Mouse (Mus musculus): ENCODE results near the gene Enthd1. TPM values are rescaled to one million over a fixed set of nuclear protein-coding genes. Genes with fewer than 3 reads are reported as not detected.
"Not testable (repeated sequence)": the region's sequence is repeated elsewhere in the genome, so short reads cannot be mapped to it uniquely, and the experiment has no call there.

The Enthd1 gene
- polyA plus RNA-seq, 1 experiment, result not detected

DNA sequence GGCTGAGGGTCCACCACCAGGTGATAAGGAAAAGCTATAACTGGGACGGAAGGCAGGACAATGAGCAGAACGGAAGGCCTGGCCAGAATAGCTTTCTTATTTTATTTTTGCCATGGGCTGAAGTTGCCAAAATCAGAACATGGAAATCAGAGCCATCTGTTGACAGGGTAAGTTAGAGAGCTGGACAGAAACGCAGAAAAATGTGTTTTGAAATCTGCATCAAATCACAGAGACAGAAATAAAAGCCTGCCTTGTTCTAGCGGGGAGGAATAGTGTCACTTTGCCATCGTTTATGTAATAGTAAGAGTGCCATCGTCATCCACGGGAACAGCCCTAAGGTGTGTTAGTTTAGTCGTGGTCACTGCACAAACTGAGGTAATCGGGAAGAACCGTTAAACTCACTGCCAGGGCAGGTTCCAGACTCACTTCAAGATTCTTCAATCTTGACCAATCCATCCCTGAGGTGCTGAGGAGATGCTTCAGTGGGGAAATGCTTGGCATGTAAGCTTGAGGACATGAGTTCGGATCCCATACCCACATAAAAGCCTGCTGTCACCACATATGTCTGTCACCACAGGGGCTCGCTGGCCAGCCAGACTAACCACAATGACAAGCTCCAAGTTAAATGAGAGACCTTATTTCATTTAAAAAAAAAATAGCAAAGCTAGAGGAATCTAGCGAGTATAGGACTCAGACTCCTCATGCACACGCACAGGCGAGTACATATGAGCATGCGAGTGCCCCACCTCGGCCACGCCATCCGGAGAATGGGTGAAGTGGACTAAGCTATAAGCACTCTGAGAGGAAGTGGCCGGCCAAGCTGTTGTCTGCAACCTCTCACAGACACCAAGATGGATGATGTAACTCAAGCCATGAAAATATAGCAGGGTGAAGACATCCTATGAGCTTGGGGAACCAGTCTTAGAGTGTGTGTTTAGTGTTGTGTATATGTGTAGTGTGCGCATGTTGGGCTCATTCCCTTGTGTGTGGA lies 63.6 kb downstream of the Enthd1 start:
- peaks cover 28% of the 10 kb centered on the region for H3K4me1 ChIP-seq
- peaks cover 20% of the 10 kb centered on the region for H3K27me3 ChIP-seq (replicated peaks)
- H3K36me3 ChIP-seq (replicated peaks; ENCODE audit: low read length), result no peaks in the 10 kb centered on the region
- H3K9me3 ChIP-seq, result no peaks in the 10 kb centered on the region
- TF ChIP-seq GATA1 (IDR thresholded peaks at IDR 0.05; ENCODE audit: borderline replicate concordance, low read length), result no peak
- no peak for TF ChIP-seq FLI1 (IDR thresholded peaks at IDR 0.05; ENCODE audit: low read length)
- H3K4me3 ChIP-seq (replicated peaks), result no peak overlapping the region

GRCm38 (mm10) chr15:80500426-80500825 lies 64.5 kb downstream of the Enthd1 start:
- no peak for TF ChIP-seq GATA1 (IDR thresholded peaks at IDR 0.05; ENCODE audit: borderline replicate concordance, low read length)
- no peak for TF ChIP-seq FLI1 (IDR thresholded peaks at IDR 0.05; ENCODE audit: low read length)
- H3K4me3 ChIP-seq (replicated peaks), result no peak overlapping the region

DNA sequence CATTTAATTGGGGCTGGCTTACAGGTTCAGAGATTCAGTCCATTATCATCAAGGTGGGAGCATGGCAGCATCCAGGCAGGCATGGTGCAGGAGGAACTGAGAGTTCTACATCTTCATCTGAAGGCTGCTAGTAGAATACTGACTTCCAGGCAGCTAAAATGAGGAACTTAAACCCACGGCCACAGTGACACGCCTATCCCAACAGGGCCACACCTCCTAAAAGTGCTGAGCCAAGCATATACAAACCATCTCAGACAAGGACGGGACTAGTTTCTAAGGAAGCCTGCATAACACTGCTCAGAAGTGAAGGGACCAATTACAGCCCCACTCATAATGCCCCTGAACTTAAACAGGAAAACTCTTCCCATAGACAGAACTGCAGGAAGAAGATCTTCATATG lies 67.2 kb downstream of the Enthd1 start:
- H3K4me1 ChIP-seq, result peaks cover 28% of the 10 kb centered on the region
- H3K27me3 ChIP-seq (replicated peaks), result peaks cover 44% of the 10 kb centered on the region
- not testable (repeated sequence) for H3K9me3 ChIP-seq; H3K36me3 ChIP-seq (replicated peaks; ENCODE audit: low read length); H3K4me3 ChIP-seq (replicated peaks)

More at GRCm38 (mm10) chr15:80500426-80500825, 64.5 kb downstream of the Enthd1 start:
- no peaks in the 10 kb centered on the region for H3K9me3 ChIP-seq
- H3K27me3 ChIP-seq (replicated peaks), result peaks cover 24% of the 10 kb centered on the region
- peaks cover 28% of the 10 kb centered on the region for H3K4me1 ChIP-seq
- no peaks in the 10 kb centered on the region for H3K36me3 ChIP-seq (replicated peaks; ENCODE audit: low read length)

- peaks cover 25% of the 10 kb centered on the region for H3K4me1 ChIP-seq
- TF ChIP-seq GATA1 (IDR thresholded peaks at IDR 0.05; ENCODE audit: borderline replicate concordance, low read length) (no peak), FLI1 (IDR thresholded peaks at IDR 0.05; ENCODE audit: low read length) (no peak)
- H3K27me3 ChIP-seq (replicated peaks), result peaks cover 54% of the 10 kb centered on the region
- no peaks in the 10 kb centered on the region for H3K36me3 ChIP-seq (replicated peaks; ENCODE audit: low read length)
- H3K4me3 ChIP-seq (replicated peaks), result no peak overlapping the region
- H3K9me3 ChIP-seq, result peaks cover 7% of the 10 kb centered on the region; the same call in 1 of the 2 replicates
Measured at GRCm38 (mm10) chr15:80491505-80491904, 73.5 kb downstream of the Enthd1 start.

- Histone ChIP-seq H3K9me3 (peaks cover 7% of the 10 kb centered on the region; the same call in 1 of the 2 replicates), H3K36me3 (replicated peaks; ENCODE audit: low read length) (no peaks in the 10 kb centered on the region), H3K4me3 (replicated peaks) (no peak overlapping the region), H3K4me1 (peaks cover 28% of the 10 kb centered on the region), H3K27me3 (replicated peaks) (peaks cover 59% of the 10 kb centered on the region)
- TF ChIP-seq FLI1 (IDR thresholded peaks at IDR 0.05; ENCODE audit: low read length) (no peak), GATA1 (IDR thresholded peaks at IDR 0.05; ENCODE audit: borderline replicate concordance, low read length) (no peak)
Measured at GRCm38 (mm10) chr15:80490151-80490550, 74.8 kb downstream of the Enthd1 start.

- TF ChIP-seq GATA1 (IDR thresholded peaks at IDR 0.05; ENCODE audit: borderline replicate concordance, low read length) (no peak), FLI1 (IDR thresholded peaks at IDR 0.05; ENCODE audit: low read length) (no peak)
- H3K4me1 ChIP-seq, result peaks cover 28% of the 10 kb centered on the region
- H3K27me3 ChIP-seq (replicated peaks), result peaks cover 53% of the 10 kb centered on the region
- peaks cover 7% of the 10 kb centered on the region; the same call in 1 of the 2 replicates for H3K9me3 ChIP-seq
- peak overlapping the region; percentile 33 for H3K4me3 ChIP-seq (replicated peaks)
- H3K36me3 ChIP-seq (replicated peaks; ENCODE audit: low read length), result no peaks in the 10 kb centered on the region
Measured at GRCm38 (mm10) chr15:80488658-80489057, 76.3 kb downstream of the Enthd1 start.

GRCm38 (mm10) chr15:80485601-80486000 lies 79.4 kb downstream of the Enthd1 start:
- H3K4me3 ChIP-seq (replicated peaks), result no peak overlapping the region
- peaks cover 46% of the 10 kb centered on the region for H3K27me3 ChIP-seq (replicated peaks)
- TF ChIP-seq GATA1 (IDR thresholded peaks at IDR 0.05; ENCODE audit: borderline replicate concordance, low read length), result no peak
- TF ChIP-seq FLI1 (IDR thresholded peaks at IDR 0.05; ENCODE audit: low read length), result no peak
- no peaks in the 10 kb centered on the region for H3K36me3 ChIP-seq (replicated peaks; ENCODE audit: low read length)
- H3K9me3 ChIP-seq, result no peaks in the 10 kb centered on the region
- H3K4me1 ChIP-seq, result peaks cover 29% of the 10 kb centered on the region

- Histone ChIP-seq H3K27me3 (replicated peaks) (peaks cover 48% of the 10 kb centered on the region), H3K4me1 (peaks cover 15% of the 10 kb centered on the region), H3K36me3 (replicated peaks; ENCODE audit: low read length) (no peaks in the 10 kb centered on the region), H3K4me3 (replicated peaks) (no peak overlapping the region), H3K9me3 (no peaks in the 10 kb centered on the region)
- TF ChIP-seq FLI1 (IDR thresholded peaks at IDR 0.05; ENCODE audit: low read length), result no peak
- no peak for TF ChIP-seq GATA1 (IDR thresholded peaks at IDR 0.05; ENCODE audit: borderline replicate concordance, low read length)
Measured at GRCm38 (mm10) chr15:80483041-80483705, 81.8 kb downstream of the Enthd1 start.

DNA sequence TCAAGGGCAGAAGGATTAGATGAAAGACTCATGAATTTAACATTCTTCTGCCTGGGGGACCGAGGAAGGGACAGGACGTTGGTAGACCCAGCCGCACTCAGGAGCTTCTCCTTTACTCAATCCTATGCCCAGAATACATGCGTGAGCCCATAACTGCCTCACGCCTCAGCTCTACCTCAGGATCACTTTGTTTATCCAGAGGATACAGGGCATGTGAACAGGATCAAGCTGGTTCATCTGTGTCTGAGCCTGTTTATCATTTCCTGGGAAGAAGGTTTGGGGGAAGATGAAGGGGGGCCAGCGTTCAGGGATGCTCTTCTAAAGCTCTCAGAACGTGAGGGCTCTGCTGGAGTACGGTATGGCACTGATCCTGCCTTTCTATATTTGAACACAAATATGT lies 82.6 kb downstream of the Enthd1 start:
- no peak overlapping the region for H3K4me3 ChIP-seq (replicated peaks)
- H3K9me3 ChIP-seq, result no peaks in the 10 kb centered on the region
- TF ChIP-seq GATA1 (IDR thresholded peaks at IDR 0.05; ENCODE audit: borderline replicate concordance, low read length) (no peak), FLI1 (IDR thresholded peaks at IDR 0.05; ENCODE audit: low read length) (no peak)
- H3K36me3 ChIP-seq (replicated peaks; ENCODE audit: low read length), result no peaks in the 10 kb centered on the region
- H3K27me3 ChIP-seq (replicated peaks), result peaks cover 52% of the 10 kb centered on the region
- H3K4me1 ChIP-seq, result peaks cover 11% of the 10 kb centered on the region
